Mouse (Mus musculus): ENCODE measurements around the gene Apof. TPM values are rescaled to one million over a fixed set of nuclear protein-coding genes. Genes with fewer than 3 reads are reported as not detected.
A peak's percentile ranks its signal among the peaks of the same experiment; 100 is the strongest.
"Not testable (repeated sequence)": the region's sequence is repeated elsewhere in the genome, so short reads cannot be mapped to it uniquely, and the experiment has no call there.

Gene Apof
- polyA plus RNA-seq, 1 experiment from 2014 or later, result 2.5 TPM

DNA sequence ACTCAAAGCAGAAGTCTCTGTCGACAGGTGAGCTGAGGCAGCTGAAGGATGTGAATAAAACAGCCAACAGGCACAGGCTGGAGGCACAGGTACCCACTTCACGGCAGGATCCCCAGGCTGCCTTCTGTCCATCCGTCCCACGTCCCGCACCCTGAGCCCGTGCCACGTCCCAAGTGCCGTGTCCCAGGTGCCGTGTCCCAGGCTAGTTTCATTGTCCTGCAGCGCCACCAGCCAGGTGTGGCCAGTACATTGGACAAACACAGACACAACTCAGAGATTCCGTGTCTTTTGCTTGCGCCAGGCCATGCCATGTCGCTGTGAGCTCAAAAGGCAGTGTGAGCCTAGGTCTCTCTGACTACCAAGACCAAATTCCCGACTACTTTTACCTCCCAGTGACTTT is 13.2 kb downstream of the Apof start:
- no peak for ATAC-seq (replicated peaks; ENCODE audit: low FRiP score)
- Histone ChIP-seq H3K36me3 (peaks cover 63% of the 10 kb centered on the region), H3K27ac (no peak overlapping the region), H3K4me3 (replicated peaks) (no peak overlapping the region), H3K9me3 (replicated peaks) (no peaks in the 10 kb centered on the region), H3K4me1 (no peaks in the 10 kb centered on the region), H3K9ac (no peak overlapping the region), H3K4me2 (no peak overlapping the region), H3K27me3 (no peaks in the 10 kb centered on the region)
- WGBS, result 92% methylated on average over 14 of the region's 14 CpGs

DNA sequence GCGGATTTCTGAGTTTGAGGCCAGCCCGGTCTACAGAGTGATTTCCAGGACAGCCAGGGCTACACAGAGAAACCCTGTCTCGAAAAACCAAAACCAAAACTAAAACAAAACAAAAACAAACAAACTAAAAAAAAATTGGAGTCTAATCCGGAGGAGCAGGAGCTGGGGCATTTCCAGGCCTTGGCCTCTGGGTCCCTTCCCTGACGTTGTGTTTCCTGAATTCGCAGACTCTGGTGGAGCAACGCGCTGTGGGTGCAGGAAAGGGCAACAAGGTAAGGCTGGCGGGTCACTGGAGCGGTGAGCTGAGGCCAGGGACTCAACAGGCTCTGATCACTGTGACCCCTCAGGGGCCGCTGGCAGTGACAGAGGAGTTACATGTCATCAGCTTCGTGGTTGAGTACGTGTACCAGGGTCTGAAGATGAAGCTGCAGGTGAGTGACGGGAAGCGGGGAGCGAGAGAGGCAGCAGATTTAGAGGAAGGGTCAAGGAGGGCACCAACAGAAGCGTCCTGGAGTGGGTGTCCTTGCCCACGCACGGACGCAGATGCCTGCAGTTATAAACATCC is 14.5 kb downstream of the Apof start:
- H3K36me3 ChIP-seq, result peaks cover 61% of the 10 kb centered on the region
- 71% methylated on average over 20 of the region's 20 CpGs for WGBS
- no peak overlapping the region for H3K4me3 ChIP-seq (replicated peaks)
- H3K9me3 ChIP-seq (replicated peaks), result no peaks in the 10 kb centered on the region
- no peak overlapping the region for H3K4me2 ChIP-seq
- no peak overlapping the region for H3K27ac ChIP-seq
- no peaks in the 10 kb centered on the region for H3K27me3 ChIP-seq
- H3K4me1 ChIP-seq, result no peaks in the 10 kb centered on the region
- no peak for ATAC-seq (replicated peaks; ENCODE audit: low FRiP score)
- no peak overlapping the region for H3K9ac ChIP-seq

DNA sequence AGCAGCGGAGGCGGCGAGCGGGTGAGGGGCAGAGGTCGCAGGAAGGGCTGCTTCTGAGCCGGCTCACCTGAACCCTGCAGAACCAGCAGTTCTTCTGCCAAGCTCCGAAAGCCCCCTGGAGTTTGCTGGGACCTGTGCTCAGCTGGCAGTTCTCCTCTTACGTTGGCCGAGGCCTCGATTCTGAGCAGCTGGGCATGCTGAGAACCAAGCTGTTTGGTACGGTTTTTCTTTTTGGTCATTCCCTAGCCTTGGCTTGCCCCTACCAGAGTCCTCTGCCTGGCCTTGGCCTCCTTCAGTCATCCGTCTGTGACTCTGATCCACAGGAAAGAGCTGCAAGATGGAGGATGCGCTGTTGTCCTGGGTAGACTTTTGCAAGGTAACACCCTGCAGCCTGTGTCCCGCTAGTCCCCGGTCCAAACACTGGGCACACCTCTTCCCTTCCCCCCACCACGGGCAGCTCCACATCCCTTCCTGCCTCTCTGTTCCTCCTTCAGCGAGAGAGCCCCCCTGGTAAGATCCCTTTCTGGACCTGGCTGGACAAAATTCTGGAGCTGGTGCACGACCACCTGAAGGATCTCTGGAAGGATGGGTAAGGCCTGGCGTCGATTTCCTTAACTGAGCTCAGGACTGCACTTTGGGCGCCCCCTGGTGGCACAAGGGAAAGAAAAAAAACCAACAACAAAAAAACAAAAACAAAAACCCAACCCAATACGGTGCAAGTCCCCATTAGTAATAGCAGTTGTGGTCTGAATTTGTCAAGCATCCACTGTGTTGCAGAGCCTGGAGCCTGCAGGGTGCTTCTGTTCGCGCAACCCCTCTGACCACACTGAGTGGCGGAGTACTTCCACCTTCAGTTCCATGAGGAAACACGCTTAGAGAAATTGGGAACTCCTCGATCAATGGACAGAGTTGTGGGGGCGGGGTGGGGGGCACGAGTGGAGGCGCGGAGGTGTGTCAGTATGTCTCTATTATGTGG is 15.4 kb downstream of the Apof start:
- Histone ChIP-seq H3K27me3 (no peaks in the 10 kb centered on the region), H3K27ac (no peak overlapping the region), H3K9me3 (replicated peaks) (no peaks in the 10 kb centered on the region), H3K4me3 (replicated peaks) (no peak overlapping the region), H3K4me2 (no peak overlapping the region), H3K4me1 (no peaks in the 10 kb centered on the region), H3K9ac (no peak overlapping the region), H3K36me3 (peaks cover 60% of the 10 kb centered on the region)
- WGBS, result 65% methylated on average over 31 of the region's 31 CpGs
- peak; percentile 43; the same call in 1 of the 2 replicates for ATAC-seq (replicated peaks; ENCODE audit: low FRiP score)

DNA sequence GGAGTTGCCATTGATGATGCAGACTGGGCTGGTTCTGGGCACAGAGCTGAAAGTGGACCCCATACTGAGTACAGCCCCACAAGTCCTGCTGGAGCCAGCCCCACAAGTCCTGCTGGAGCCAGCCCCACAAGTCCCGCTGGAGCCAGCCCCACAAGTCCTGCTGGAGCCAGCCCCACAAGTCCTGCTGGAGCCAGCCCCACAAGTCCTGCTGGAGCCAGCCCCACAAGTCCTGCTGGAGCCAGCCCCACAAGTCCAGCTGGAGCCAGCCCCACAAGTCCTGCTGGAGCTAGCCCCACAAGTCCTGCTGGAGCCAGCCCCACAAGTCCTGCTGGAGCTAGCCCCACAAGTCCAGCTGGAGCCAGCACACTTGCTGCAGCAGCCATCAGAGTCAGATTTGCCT is 22.1 kb downstream of the Apof start:
- not testable (repeated sequence) for H3K9me3 ChIP-seq (replicated peaks); H3K27ac ChIP-seq; ATAC-seq (replicated peaks; ENCODE audit: low FRiP score); H3K4me3 ChIP-seq (replicated peaks); H3K4me2 ChIP-seq; H3K27me3 ChIP-seq; H3K4me1 ChIP-seq; H3K9ac ChIP-seq
- peaks cover 46% of the 10 kb centered on the region for H3K36me3 ChIP-seq
- 75% methylated on average over 1 of the region's 1 CpGs for WGBS

DNA sequence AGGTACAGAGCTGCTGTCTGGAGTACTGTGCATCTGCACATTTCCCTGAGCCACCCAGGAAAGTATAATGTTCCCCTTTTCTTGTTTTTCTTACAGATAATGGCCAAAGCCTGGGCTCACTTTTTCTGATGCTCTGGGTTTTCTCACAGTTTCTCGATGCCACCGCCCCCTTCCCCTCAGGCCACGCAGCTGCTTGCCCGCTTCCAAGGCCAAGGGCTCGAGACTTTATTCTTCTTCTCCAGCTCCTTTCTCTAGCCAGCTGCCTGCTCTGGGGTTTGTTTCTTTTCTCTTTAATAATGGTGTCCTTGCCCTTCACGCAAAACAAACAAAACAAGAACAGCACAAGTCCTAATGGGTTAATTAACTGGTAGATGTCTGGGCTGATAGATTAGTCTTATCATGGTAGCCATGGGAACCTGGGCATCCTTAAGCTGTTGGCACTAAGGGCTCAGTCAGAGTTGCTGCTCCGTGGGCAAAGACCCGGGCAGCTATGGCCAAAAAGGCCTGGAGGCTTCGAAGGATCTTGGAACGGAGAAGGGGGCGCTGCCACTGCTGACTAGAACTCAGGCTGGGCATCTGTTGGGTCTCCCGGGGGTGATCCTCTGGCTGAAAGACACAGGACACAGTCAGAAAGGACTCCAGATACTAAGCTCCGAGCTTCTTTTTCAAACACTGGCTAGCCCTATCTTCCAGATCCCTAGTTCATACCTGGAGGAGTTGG is 28.1 kb downstream of the Apof start:
- peaks cover 14% of the 10 kb centered on the region for H3K36me3 ChIP-seq
- no peaks in the 10 kb centered on the region for H3K27me3 ChIP-seq
- peaks cover 5% of the 10 kb centered on the region for H3K4me1 ChIP-seq
- H3K4me3 ChIP-seq (replicated peaks), result no peak overlapping the region
- H3K27ac ChIP-seq, result no peak overlapping the region
- ATAC-seq (replicated peaks; ENCODE audit: low FRiP score), result no peak
- WGBS, result 80% methylated on average over 13 of the region's 13 CpGs
- H3K4me2 ChIP-seq, result no peak overlapping the region
- no peak overlapping the region for H3K9ac ChIP-seq
- no peaks in the 10 kb centered on the region for H3K9me3 ChIP-seq (replicated peaks)

DNA sequence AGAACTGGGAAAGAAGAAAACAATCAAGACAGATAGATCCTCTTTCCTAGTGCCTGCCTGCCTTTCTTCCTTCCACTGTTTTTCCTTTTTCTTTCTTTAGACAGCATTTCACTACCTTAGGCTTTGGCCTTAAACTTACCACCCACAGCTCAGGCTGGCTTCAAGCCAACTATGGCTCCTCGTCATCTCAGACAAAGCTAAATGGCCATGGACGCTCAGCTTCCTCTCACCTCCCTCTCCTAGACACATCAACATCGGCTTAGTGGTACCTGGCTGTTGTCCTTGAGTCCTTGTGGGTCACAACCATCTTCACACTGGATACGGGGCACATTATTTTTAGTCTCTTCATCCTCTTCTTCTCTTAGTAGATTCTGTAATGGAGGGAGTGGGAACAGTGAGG is 28.8 kb downstream of the Apof start:
- Histone ChIP-seq H3K4me1 (peaks cover 6% of the 10 kb centered on the region), H3K27me3 (no peaks in the 10 kb centered on the region), H3K4me3 (replicated peaks) (no peak overlapping the region), H3K36me3 (peaks cover 7% of the 10 kb centered on the region), H3K9ac (no peak overlapping the region), H3K4me2 (no peak overlapping the region), H3K9me3 (replicated peaks) (no peaks in the 10 kb centered on the region), H3K27ac (no peak overlapping the region)
- no peak for ATAC-seq (replicated peaks; ENCODE audit: low FRiP score)
- WGBS, result 83% methylated on average over 4 of the region's 4 CpGs

DNA sequence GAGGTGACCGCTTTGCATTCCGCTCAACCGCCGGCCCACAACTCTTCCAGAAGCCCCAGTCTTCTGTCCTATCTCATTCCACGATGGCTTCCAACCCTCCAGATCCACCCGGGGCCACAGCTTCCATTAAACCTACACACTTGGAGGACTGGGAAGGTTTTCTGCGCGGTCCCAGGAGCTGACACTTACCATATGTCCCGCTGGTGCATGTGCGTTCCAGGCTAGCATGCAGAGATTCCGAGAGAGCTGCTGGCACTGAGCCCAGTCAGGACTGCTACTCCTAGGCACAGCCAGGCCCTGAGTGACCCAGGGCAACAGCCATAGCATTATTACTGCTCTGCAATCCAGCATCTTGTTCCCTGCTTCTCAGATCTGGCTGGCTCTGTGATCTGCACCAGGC is 29.2 kb downstream of the Apof start:
- H3K36me3 ChIP-seq, result 0 out of 2 replicates have a peak, but pooled peaks cover 3% of the 10 kb centered on the region
- no peak overlapping the region for H3K4me2 ChIP-seq
- H3K27ac ChIP-seq, result no peak overlapping the region
- no peaks in the 10 kb centered on the region for H3K27me3 ChIP-seq
- H3K9me3 ChIP-seq (replicated peaks), result no peaks in the 10 kb centered on the region
- no peak overlapping the region for H3K4me3 ChIP-seq (replicated peaks)
- H3K9ac ChIP-seq, result no peak overlapping the region
- peaks cover 10% of the 10 kb centered on the region for H3K4me1 ChIP-seq
- ATAC-seq (replicated peaks; ENCODE audit: low FRiP score), result no peak; the same call in 1 of the 2 replicates
- WGBS, result 74% methylated on average over 11 of the region's 11 CpGs

DNA sequence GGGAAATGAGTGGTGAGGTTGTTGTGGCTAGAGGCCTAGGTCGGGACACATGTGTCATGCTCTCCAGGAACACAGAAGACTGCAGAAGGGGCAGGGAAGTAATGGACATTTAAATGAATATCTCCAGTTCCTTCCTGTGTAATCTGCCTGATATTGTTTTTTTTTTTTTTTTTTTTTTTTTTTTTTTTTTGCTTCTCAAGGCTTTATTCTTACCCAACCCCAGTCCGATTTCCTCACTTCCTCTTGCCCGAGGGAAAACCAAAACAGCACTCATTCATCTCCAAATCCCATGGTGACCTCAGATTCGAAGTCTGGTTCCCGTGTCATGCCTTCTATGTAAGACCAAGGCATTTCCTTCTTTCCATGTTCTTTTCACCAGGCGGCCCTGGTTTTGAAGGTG is 29.8 kb downstream of the Apof start:
- Histone ChIP-seq H3K27me3 (no peaks in the 10 kb centered on the region), H3K9me3 (replicated peaks) (no peaks in the 10 kb centered on the region), H3K27ac (no peak overlapping the region), H3K9ac (no peak overlapping the region), H3K4me2 (no peak overlapping the region), H3K36me3 (no peaks in the 10 kb centered on the region), H3K4me3 (replicated peaks) (no peak overlapping the region), H3K4me1 (peaks cover 10% of the 10 kb centered on the region)
- no peak for ATAC-seq (replicated peaks; ENCODE audit: low FRiP score)
- WGBS, result 71% methylated on average over 6 of the region's 6 CpGs

DNA sequence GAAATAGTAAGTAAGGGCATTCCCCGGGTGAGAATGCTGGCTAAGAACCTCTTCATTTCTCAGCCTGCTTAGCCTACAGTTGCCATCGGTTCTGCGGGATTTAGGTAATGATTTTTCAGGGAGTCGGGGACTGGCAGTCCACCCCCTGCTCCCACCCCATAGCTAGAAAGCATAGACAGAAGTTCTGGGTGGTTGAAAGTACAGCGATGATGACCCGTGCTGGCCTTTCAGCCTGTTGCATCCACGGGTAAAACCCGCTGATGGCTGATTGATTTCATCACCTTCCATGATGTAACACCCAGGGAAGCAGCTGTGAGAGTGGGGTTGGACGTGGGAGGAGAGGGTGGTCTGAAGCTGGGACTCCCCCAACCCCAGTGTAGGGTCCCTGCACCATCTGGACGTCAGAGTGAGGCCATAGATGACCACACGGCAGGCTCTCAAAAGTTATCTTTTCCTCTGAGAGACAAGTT is 30.3 kb downstream of the Apof start, which contains the start of gene Il23a:
Gene Il23a (minus strand): TSS at position 51 of the 470 bp plus-strand sequence.
- no peak for ATAC-seq (replicated peaks; ENCODE audit: low FRiP score)
- H3K4me3 ChIP-seq (replicated peaks), result no peak within 1 kb of the TSS
- WGBS, result 76% methylated on average over 11 of the region's 11 CpGs
- H3K4me2 ChIP-seq, result no peak within 1 kb of the TSS
- H3K27me3 ChIP-seq, result no peaks in the 10 kb centered on the region
- H3K27ac ChIP-seq, result no peak within 1 kb of the TSS
- H3K4me1 ChIP-seq, result peaks cover 12% of the 10 kb centered on the region
- H3K36me3 ChIP-seq, result no peaks in the 10 kb centered on the region
- no peak within 1 kb of the TSS for H3K9ac ChIP-seq
- no peaks in the 10 kb centered on the region for H3K9me3 ChIP-seq (replicated peaks)

DNA sequence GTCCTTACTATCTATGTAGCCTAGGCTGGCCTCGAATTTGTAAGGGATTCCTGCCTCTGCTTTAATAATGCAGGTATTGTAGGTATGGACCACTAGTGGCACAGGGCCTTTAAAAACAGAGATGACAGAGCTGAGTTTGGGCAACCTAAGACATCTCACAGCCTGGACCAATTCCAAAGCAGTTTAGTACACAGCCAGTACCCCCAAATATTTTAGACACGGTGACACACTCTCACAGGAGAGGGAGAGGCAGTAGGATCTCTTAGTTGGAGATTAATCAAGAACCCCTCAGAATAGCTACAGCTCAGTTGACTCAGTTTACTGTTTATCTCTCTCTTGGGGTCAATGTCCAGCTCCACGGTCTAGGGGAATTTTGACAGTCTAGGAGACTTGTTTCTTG is 33.9 kb downstream of the Apof start:
- Histone ChIP-seq H3K4me2 (peak overlapping the region; percentile 81), H3K9ac (peak overlapping the region; percentile 57), H3K4me3 (replicated peaks) (peak overlapping the region; percentile 50), H3K27me3 (no peaks in the 10 kb centered on the region), H3K27ac (peak overlapping the region; percentile 98), H3K36me3 (peaks cover 20% of the 10 kb centered on the region), H3K9me3 (replicated peaks) (no peaks in the 10 kb centered on the region), H3K4me1 (peaks cover 23% of the 10 kb centered on the region)
- WGBS, result 43% methylated on average over 3 of the region's 3 CpGs
- no peak for ATAC-seq (replicated peaks; ENCODE audit: low FRiP score)

DNA sequence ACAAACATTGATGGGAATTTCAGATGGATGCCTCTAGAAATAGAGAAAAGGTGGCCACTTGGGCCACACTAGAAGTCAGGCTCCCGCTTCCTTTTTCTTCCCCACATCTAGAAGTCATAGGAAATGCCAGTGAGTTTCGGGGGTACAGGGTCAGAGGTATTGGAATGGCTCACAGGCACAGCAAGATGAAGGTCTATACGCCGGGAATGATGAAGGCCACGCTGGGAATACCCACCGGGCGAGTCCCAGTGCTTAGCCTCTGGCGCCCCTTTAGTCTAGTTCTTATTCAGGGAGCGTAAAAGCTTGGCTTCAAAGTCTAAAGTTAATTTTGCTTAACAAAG is 34.3 kb downstream of the Apof start:
- peaks cover 20% of the 10 kb centered on the region for H3K36me3 ChIP-seq
- peak overlapping the region; percentile 98 for H3K27ac ChIP-seq
- H3K4me3 ChIP-seq (replicated peaks), result peak overlapping the region; percentile 50
- no peaks in the 10 kb centered on the region for H3K9me3 ChIP-seq (replicated peaks)
- H3K27me3 ChIP-seq, result no peaks in the 10 kb centered on the region
- peak; percentile 47 for ATAC-seq (replicated peaks; ENCODE audit: low FRiP score)
- peak overlapping the region; percentile 57 for H3K9ac ChIP-seq
- peaks cover 20% of the 10 kb centered on the region for H3K4me1 ChIP-seq
- H3K4me2 ChIP-seq, result peak overlapping the region; percentile 81
- WGBS, result under 1% methylated on average over 9 of the region's 9 CpGs

Data from kidney, embryonic 15.5 days (tissue).